Mouse (Mus musculus) intestine, embryonic 14.5 days (tissue): ENCODE results near the gene P2ry13. TPM values are rescaled to one million over a fixed set of nuclear protein-coding genes. Genes with fewer than 3 reads are reported as not detected.

Experiments used
- ATAC-seq: fragments of 200-750 bp; cut with Nextera tagmentation; replicated peaks from 2 replicates; pipeline ENCODE4 v1.8.0; 2017; ENCODE audit warnings: low read depth, moderate number of reproducible peaks, moderate TSS enrichment, moderate library complexity; ENCODE audit not compliant: low FRiP score, low TSS enrichment
- DNase-seq: peaks from one replicate; pipeline ENCODE4 v3.0.0-alpha.2; 2018; ENCODE audit warnings: low spot score
- H3K27ac ChIP-seq: fragments of 300-500 bp; sonication (generic); 2 replicates; pipeline ENCODE4 v1.5.1; 2014; ENCODE audit warnings: low read depth, mild to moderate bottlenecking, control low read depth
- H3K27me3 ChIP-seq: fragments of 300-500 bp; sonication (generic); replicated peaks from 2 replicates; pipeline ENCODE4 v1.6.1; 2014; ENCODE audit warnings: low read length, control low read depth; ENCODE audit not compliant: control insufficient read depth, insufficient read depth
- H3K36me3 ChIP-seq: fragments of 300-500 bp; sonication (generic); 2 replicates; pipeline ENCODE4 v1.6.1; 2014; ENCODE audit warnings: low read length, control low read depth; ENCODE audit not compliant: control insufficient read depth, insufficient read depth
- H3K4me1 ChIP-seq: fragments of 300-500 bp; sonication (generic); replicated peaks from 2 replicates; pipeline ENCODE4 v1.6.1; 2014; ENCODE audit warnings: low read length, control low read depth, mixed read lengths; ENCODE audit not compliant: control insufficient read depth, insufficient read depth
- H3K4me2 ChIP-seq: fragments of 300-500 bp; sonication (generic); 2 replicates; pipeline ENCODE4 v1.6.1; 2014; ENCODE audit warnings: low read length
- H3K4me3 ChIP-seq: fragments of 300-500 bp; sonication (generic); 2 replicates; pipeline ENCODE4 v1.5.1; 2014; ENCODE audit warnings: low read depth, low read length, control low read depth, mixed read lengths
- H3K9ac ChIP-seq: fragments of 300-500 bp; sonication (generic); 2 replicates; pipeline ENCODE4 v1.6.1; 2014; ENCODE audit warnings: mild to moderate bottlenecking, low read length
- H3K9me3 ChIP-seq: fragments of 300-500 bp; sonication (generic); 2 replicates; pipeline ENCODE4 v1.6.1; 2016; ENCODE audit warnings: low read length, control low read depth; ENCODE audit not compliant: control insufficient read depth
- WGBS: fragments of 180-500 bp; shearing (Covaris S2); extraction: QIAGEN DNeasy Blood & Tissue Kit; methylation state at CpG from one replicate; pipeline ENCODE4 v1.1.7; 2014; 5-methylcytosine and 5-hydroxymethylcytosine counted together
- polyA plus RNA-seq: library from polyadenylated mRNA; unstranded; fragments of >200 nt; fragmentation: Nextera tagmentation; extraction: Ambion mirVana; gene quantifications from 2 replicates; pipeline ENCODE4 v1.2.1, GENCODE M21; 2014

P2ry13 gene
- polyA plus RNA-seq = 1.6 and 1.7 TPM in 2 replicates

DNA sequence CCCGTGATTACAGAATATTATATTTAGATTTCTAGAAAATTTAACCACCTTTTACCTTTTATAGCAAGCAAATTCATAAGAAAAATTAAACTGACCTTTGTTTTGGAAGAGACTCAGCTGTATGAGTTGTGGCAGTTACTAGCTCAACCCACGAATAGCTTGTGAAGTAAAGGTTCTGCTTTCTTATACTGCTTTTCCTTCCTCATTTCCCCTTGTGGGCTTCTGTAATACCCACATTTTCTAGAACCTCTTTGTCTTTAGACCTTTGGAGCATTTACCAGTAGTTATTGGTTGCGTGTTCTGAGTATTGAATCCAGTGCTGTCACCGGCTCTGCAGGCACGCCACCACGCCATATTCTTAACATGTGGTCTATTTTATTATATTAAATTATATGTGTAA, at the start of gene P2ry13:
TSS of gene P2ry13 (minus strand) at position 156 of the 400 bp plus-strand sequence.
- H3K36me3 ChIP-seq = no peaks in the 10 kb centered on the region
- 90% methylated on average over 6 of the region's 6 CpGs for WGBS
- no peak for DNase-seq

DNA sequence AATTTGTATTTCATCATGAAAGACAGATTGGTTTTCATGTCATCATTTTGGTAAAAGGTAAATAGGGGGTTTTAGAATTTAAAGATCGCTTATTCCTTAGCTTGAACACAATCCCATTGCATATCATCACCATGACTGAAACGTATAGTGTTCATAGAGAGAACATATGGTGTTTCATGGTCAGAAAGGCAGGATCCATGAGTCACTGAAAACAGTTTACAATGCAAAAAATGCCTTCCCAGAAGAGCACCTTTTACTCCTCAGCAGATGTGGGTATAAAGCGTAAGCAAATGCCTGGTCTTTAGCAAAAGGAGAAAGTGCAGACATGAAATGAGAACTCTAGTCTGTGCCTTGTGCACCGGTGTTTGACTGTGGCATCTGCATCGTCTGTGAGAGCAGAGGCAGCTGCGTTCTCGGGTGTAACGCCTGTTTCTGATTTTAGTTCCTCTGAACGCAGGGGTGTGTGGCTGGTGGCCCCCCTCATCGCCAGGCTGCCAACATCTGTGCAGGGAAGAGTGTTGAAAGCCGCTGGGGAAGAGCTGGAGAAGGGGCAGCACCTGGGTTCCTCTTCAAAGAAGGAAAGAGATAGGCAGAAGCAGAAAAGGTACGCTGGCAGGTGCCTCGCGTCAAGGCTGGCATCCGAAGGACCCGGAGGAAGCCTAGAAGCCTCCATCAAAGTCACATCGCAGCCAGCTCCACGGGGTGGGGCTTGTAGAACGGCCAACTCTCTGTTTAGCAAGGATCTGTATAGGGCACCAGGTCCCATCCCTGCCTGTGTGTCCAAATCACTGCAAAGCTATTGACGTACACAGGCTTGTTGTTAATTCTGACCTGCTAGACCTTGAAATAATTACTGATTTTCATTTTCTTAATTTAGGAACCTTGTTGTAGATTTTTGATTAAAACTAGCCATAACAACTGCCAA, 47.3 kb upstream of the P2ry13 start:
- 78% methylated on average over 20 of the region's 20 CpGs for WGBS
- H3K27me3 ChIP-seq = no peaks in the 10 kb centered on the region
- H3K9ac ChIP-seq = no peak overlapping the region
- DNase-seq (no peak), ATAC-seq (no peak)
- H3K4me1 ChIP-seq = no peaks in the 10 kb centered on the region
- no peak overlapping the region for H3K27ac ChIP-seq
- no peaks in the 10 kb centered on the region for H3K36me3 ChIP-seq
- no peaks in the 10 kb centered on the region for H3K9me3 ChIP-seq
- no peak overlapping the region for H3K4me3 ChIP-seq
- no peak overlapping the region for H3K4me2 ChIP-seq

More for the DNA sequence above, at the start of gene P2ry13:
- Histone ChIP-seq H3K4me1 (no peaks in the 10 kb centered on the region), H3K4me2 (no peak within 1 kb of the TSS), H3K9me3 (no peaks in the 10 kb centered on the region), H3K4me3 (no peak within 1 kb of the TSS), H3K27me3 (no peaks in the 10 kb centered on the region), H3K27ac (no peak within 1 kb of the TSS), H3K9ac (no peak within 1 kb of the TSS)
- no peak for ATAC-seq

DNA sequence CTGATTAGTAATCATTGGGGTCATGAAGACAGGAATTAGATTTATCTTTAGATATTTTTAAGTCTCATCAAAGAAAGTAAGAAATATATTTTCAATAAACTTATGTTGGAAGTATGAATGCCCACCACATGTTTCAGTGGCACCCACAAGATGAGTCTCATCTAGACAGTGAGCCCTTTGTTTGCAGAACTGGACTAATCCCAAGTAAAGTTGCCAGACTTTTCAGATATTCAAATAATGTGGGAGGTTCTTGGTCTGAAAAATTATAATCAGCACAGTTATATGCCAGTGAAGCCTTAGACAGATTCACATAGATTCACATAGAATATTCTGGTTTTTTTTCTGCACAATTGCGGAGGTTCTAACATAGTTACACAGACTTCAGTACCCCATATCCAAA, 39.8 kb upstream of the P2ry13 start:
- Histone ChIP-seq H3K36me3 (no peaks in the 10 kb centered on the region), H3K4me1 (no peaks in the 10 kb centered on the region), H3K27me3 (no peaks in the 10 kb centered on the region), H3K9me3 (no peaks in the 10 kb centered on the region), H3K4me3 (no peak overlapping the region), H3K4me2 (no peak overlapping the region), H3K27ac (no peak overlapping the region), H3K9ac (no peak overlapping the region)
- DNase-seq (no peak), ATAC-seq (no peak)
- WGBS = 98% methylated on average over 1 of the region's 1 CpGs

DNA sequence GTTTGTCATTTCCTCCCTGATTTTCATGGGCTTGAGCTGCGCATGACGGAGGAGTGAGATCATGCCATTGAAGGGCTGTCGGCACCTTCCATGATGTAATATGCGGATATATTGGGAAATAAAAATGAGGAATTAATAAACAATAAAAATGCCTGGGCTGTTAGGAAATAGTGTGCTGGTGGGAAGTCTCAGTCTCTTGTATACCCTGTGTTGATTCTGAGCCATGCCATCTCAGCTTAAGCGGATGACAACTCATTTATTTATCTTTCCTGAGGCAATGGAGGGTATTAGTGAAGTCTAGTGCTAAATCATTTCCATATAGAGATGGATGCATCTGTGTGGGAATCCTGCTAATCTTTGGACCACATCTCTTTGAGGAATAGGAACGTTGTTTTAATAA, 37.3 kb upstream of the P2ry13 start:
- no peak overlapping the region for H3K27ac ChIP-seq
- no peak for DNase-seq
- no peak overlapping the region for H3K4me3 ChIP-seq
- H3K36me3 ChIP-seq = no peaks in the 10 kb centered on the region
- H3K27me3 ChIP-seq = no peaks in the 10 kb centered on the region
- no peaks in the 10 kb centered on the region for H3K9me3 ChIP-seq
- no peaks in the 10 kb centered on the region for H3K4me1 ChIP-seq
- 83% methylated on average over 6 of the region's 6 CpGs for WGBS
- no peak overlapping the region for H3K9ac ChIP-seq
- H3K4me2 ChIP-seq = no peak overlapping the region
- ATAC-seq = no peak

DNA sequence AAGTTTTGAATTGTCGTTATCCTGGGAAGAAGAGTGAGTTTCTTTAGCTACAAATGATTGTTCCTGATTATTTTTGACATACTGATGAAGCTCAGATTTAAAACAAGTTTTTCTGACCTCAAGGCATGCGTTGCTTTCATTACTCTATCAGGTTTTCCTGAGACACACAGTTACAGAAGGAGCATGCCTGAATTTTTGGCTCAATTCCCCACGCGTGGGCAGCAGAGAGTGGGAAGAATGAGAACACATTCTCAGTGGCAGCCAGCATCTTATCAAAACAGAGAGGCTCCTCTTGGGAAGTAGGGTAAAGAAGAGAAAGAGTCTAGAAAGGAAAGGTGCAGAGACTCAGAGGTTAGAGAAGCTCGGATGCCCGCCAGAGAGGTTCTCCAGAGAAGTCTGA, 32.7 kb upstream of the P2ry13 start:
- Histone ChIP-seq H3K4me3 (no peak overlapping the region), H3K27me3 (no peaks in the 10 kb centered on the region), H3K4me2 (no peak overlapping the region), H3K36me3 (no peaks in the 10 kb centered on the region), H3K4me1 (no peaks in the 10 kb centered on the region), H3K9ac (no peak overlapping the region), H3K27ac (no peak overlapping the region), H3K9me3 (no peaks in the 10 kb centered on the region)
- ATAC-seq (no peak), DNase-seq (no peak)
- WGBS = 72% methylated on average over 6 of the region's 6 CpGs

DNA sequence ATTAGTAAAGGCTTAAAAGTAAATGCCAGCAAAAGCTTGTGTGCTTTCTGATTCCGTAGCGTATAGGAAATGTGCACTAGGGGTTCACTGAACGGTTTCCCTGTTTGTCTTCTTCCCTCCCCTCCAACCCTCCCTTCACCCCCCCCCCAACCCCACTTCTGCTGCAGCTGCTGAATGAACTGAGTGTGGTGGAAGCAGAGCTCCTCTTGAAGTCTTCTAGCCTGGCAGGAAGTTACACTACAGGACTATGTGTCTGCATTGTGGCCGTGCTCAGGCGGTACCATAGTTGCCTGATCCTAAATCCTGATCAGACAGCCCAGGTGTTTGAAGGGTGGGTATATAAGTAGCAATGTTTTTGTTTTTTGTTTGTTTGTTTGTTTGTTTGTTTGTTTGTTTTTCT, 24.2 kb upstream of the P2ry13 start:
- no peak for DNase-seq
- WGBS = 65% methylated on average over 5 of the region's 5 CpGs

DNA sequence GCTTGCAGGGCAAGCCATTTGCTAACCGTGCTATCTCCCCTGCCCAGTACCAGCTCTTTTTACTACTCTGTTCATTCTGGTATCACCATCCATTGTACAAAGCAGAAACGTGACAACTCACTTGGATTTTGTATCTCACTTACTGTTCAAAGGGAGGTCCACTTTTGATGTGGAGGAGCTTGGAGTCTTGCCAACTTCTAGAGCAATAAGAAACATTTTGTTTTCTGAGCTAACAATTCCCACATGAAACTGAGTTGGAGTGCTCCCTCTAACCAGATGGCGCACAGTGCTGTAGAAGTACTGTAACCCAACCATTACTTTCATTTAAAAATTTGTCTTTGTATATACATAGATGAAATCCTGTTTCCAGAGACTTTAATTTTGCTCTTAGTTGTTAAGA, 20.2 kb upstream of the P2ry13 start:
- H3K27ac ChIP-seq = no peak overlapping the region
- no peaks in the 10 kb centered on the region for H3K27me3 ChIP-seq
- no peaks in the 10 kb centered on the region for H3K9me3 ChIP-seq
- H3K36me3 ChIP-seq = no peaks in the 10 kb centered on the region
- ATAC-seq (no peak), DNase-seq (no peak)
- 83% methylated on average over 3 of the region's 3 CpGs for WGBS
- H3K4me2 ChIP-seq = no peak overlapping the region
- no peak overlapping the region for H3K4me3 ChIP-seq
- no peaks in the 10 kb centered on the region for H3K4me1 ChIP-seq
- no peak overlapping the region for H3K9ac ChIP-seq

More for the DNA sequence above, 24.2 kb upstream of the P2ry13 start:
- H3K4me2 ChIP-seq = no peak overlapping the region
- no peaks in the 10 kb centered on the region for H3K9me3 ChIP-seq
- H3K36me3 ChIP-seq = no peaks in the 10 kb centered on the region
- no peak overlapping the region for H3K9ac ChIP-seq
- no peak overlapping the region for H3K4me3 ChIP-seq
- H3K27me3 ChIP-seq = no peaks in the 10 kb centered on the region
- ATAC-seq = no peak
- H3K27ac ChIP-seq = no peak overlapping the region
- H3K4me1 ChIP-seq = no peaks in the 10 kb centered on the region

DNA sequence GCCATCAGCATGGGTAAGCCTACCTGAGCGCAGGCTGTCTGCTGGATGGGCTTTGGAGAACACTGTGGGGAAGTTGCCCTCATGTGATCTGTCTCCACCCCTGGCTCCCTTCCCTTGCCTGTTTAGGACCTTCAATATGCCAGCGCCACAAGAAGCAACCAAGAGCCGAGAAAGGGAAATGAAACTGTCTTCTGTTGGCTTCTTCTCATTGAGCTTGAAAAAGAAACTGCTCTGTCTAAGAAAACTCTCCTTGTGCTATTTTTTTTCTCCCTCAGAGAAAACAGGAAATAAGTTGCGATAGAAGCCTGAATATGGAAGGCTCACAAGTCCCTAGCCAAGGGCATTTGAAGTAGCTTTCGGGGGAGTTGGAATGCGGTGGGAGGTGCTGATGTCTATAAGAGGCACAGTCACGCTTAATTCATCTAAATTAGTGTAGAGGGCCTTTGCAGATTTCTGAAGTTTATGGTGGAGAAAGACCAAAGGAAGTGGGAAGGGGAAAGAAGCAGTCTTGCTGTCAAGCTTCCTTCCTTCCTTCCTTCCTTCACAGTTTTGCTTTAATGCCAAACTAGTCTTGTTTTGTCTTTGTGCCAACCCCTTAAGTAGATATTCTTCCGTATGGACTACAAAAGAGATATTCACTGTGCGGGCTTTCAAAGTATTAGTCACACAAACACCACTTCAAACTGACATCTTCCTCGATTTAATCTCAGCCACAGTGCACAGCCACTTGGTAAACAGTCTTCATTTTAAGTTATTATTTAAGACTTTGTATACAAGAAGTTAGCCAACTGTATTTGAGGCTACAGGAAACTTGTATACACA, 18.3 kb upstream of the P2ry13 start:
- 48% methylated on average over 10 of the region's 10 CpGs for WGBS
- Histone ChIP-seq H3K27me3 (no peaks in the 10 kb centered on the region), H3K27ac (peak overlapping the region; percentile 29; the same call in 1 of the 2 replicates), H3K4me3 (no peak overlapping the region), H3K4me1 (no peaks in the 10 kb centered on the region), H3K36me3 (no peaks in the 10 kb centered on the region), H3K9me3 (no peaks in the 10 kb centered on the region), H3K9ac (no peak overlapping the region), H3K4me2 (no peak overlapping the region)
- ATAC-seq = no peak
- no peak for DNase-seq
